Mouse (Mus musculus) gastrocnemius, postnatal 36 days (tissue): ENCODE measurements around the gene Ccdc14. TPM values are rescaled to one million over a fixed set of nuclear protein-coding genes. Genes with fewer than 3 reads are reported as not detected.

Experiments used
- DNase-seq, 2 experiments: peaks; one replicate each; pipeline ENCODE4 v3.0.0; 2022
- intact Hi-C: fragments of 180-260 bp; cut with DNase I; formaldehyde crosslinking; loops from one replicate; pipeline ENCODE4 v1.15.1; 2025
- total RNA-seq, 2 experiments: library from RNA; stranded (reverse); gene quantifications; 2 replicates each; pipeline ENCODE4 v1.2.3; 2021

Gene Ccdc14
- total RNA-seq, 2 experiments from 2014 or later = 1.7 to 2.3 TPM

GRCm38 (mm10) chr16:34772445-34773032 lies 82.1 kb downstream of the Ccdc14 start:
- intact Hi-C loops = no loop called here
- DNase-seq = no peak

Other genes with a start within 250 kb of the Ccdc14 start
- gene Kalrn, start 117.1 kb upstream of the Ccdc14 start, total RNA-seq = 10 to 100 TPM; 19.0 to 21.5 TPM
- gene Ropn1, start 40.7 kb upstream of the Ccdc14 start, total RNA-seq = not detected
- gene Mylk, start 54.6 kb downstream of the Ccdc14 start, total RNA-seq = 10 to 100 TPM; 18.6 to 24.2 TPM